Mouse (Mus musculus) kidney, postnatal 14 days (tissue): ENCODE measurements at regions not wholly inside any gene's neighbourhood (a gene's known extent, or its start where the extent isn't known, plus 50 kb on each side); places are given as distances from the start of the nearest gene placed in this dataset.
"Not testable (repeated sequence)": the region's sequence is repeated elsewhere in the genome, so short reads cannot be mapped to it uniquely, and the experiment has no call there.

Experiments
- DNase-seq: peaks from one replicate; pipeline ENCODE4 v3.0.0; 2022; ENCODE audit warnings: mixed read lengths

- DNase-seq: peak; percentile 44
Observed at GRCm38 (mm10) chr13:52223098-52223962, 307.7 kb downstream of the Diras2 start.

GRCm38 (mm10) chr13:52233971-52234370 lies 297.1 kb downstream of the Diras2 start:
- no peak for DNase-seq

- peak; percentile 47 for DNase-seq
Observed at GRCm38 (mm10) chr13:52236105-52236504, 295.0 kb downstream of the Diras2 start.

GRCm38 (mm10) chr13:52239563-52239962 lies 291.5 kb downstream of the Diras2 start:
- DNase-seq: no peak

GRCm38 (mm10) chr13:52241761-52242160 lies 289.3 kb downstream of the Diras2 start:
- no peak for DNase-seq

GRCm38 (mm10) chr13:52249492-52249891 lies 281.6 kb downstream of the Diras2 start:
- DNase-seq: no peak

GRCm38 (mm10) chr13:52250371-52250770 lies 280.7 kb downstream of the Diras2 start:
- DNase-seq: no peak

- DNase-seq: no peak
Observed at GRCm38 (mm10) chr13:52252303-52252702, 278.8 kb downstream of the Diras2 start.

GRCm38 (mm10) chr13:52252726-52253125 lies 278.4 kb downstream of the Diras2 start:
- not testable (repeated sequence) for DNase-seq

- peak; percentile 26 for DNase-seq
Observed at GRCm38 (mm10) chr13:52253138-52253537, 277.9 kb downstream of the Diras2 start.

GRCm38 (mm10) chr13:52254185-52254584 lies 276.9 kb downstream of the Diras2 start:
- peak; percentile 40 for DNase-seq

GRCm38 (mm10) chr13:52255697-52256096 lies 275.4 kb downstream of the Diras2 start:
- no peak for DNase-seq

GRCm38 (mm10) chr13:52258373-52258772 lies 272.7 kb downstream of the Diras2 start:
- DNase-seq: no peak

- no peak for DNase-seq
Observed at GRCm38 (mm10) chr13:52262949-52263550, 268.0 kb downstream of the Diras2 start.

- DNase-seq: no peak
Observed at GRCm38 (mm10) chr13:52268279-52268678, 262.8 kb downstream of the Diras2 start.

GRCm38 (mm10) chr13:52273502-52274246 lies 257.4 kb downstream of the Diras2 start:
- no peak for DNase-seq

- DNase-seq: no peak
Observed at GRCm38 (mm10) chr13:52275196-52275595, 255.9 kb downstream of the Diras2 start.

- peak; percentile 15 for DNase-seq
Observed at GRCm38 (mm10) chr13:52275675-52276074, 255.4 kb downstream of the Diras2 start.

- DNase-seq: no peak
Observed at GRCm38 (mm10) chr13:52277195-52277594, 253.9 kb downstream of the Diras2 start.

GRCm38 (mm10) chr13:52278831-52279230 lies 252.2 kb downstream of the Diras2 start:
- no peak for DNase-seq

GRCm38 (mm10) chr13:52279281-52279969 lies 251.7 kb downstream of the Diras2 start:
- no peak for DNase-seq

- no peak for DNase-seq
Observed at GRCm38 (mm10) chr13:52279970-52280348, 251.1 kb downstream of the Diras2 start.

- DNase-seq: no peak
Observed at GRCm38 (mm10) chr13:52281271-52281670, 249.8 kb downstream of the Diras2 start.
